Mouse (Mus musculus): ENCODE data around the gene Ctnna3. TPM values are rescaled to one million over a fixed set of nuclear protein-coding genes. Genes with fewer than 3 reads are reported as not detected.

Ctnna3 gene
- polyA plus RNA-seq, 1 experiment, result not detected

- no peak for TF ChIP-seq GATA1 (IDR thresholded peaks at IDR 0.05; ENCODE audit: low read length)
These were observed 7.9 kb upstream of the Ctnna3 start, which contains the start of gene Gm7075 for GRCm38 (mm10) chr10:63421739-63422735. Gene Gm7075 (minus strand): TSS chr10:63421789.

GRCm38 (mm10) chr10:63422736-63422992 is 7.2 kb upstream of the Ctnna3 start:
- no peak for TF ChIP-seq GATA1 (IDR thresholded peaks at IDR 0.05; ENCODE audit: low read length)

DNA sequence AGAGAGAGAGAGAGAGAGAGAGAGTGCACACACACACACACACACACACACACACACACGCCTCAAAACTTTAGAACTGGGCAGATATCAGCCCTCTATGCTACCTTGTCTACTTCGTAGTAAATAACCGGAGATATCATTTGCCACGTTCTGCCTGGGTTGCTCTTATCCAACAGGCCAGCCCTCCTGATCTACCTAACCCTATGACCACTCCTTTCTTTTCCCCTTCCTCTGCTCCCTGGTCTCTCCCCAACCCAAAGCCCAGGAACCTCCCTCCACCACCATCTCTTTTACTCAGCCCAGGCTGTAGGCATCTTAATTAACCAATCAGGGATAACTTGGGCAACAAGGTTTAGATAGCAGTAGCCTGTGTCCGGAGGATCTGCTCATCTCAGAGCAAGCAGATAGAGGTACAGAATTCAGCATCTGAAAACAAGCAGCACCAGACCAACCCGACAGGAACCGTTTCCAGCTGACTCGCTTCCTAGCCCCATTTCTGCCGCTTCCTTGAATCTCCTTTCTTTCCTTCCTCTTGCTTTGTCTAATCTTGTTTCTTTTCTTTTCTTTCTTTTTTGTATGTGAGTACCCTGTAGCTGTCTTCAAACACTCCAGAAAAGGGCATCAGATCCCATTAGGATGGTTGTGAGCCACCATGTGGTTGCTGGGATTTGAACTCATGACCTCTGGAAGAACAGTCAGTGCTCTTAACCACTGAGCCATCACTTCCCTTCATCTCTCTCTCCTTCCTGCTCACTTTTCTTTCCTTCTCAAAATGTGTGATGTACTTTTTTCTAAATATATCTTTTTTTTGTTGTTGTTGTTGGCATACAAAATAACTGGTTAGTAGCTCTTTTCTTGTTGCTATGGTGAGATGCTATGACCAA is 6.1 kb upstream of the Ctnna3 start:
- TF ChIP-seq GATA1 (IDR thresholded peaks at IDR 0.05; ENCODE audit: low read length), result no peak

GRCm38 (mm10) chr10:63424475-63424814 is 5.5 kb upstream of the Ctnna3 start:
- no peak for TF ChIP-seq GATA1 (IDR thresholded peaks at IDR 0.05; ENCODE audit: low read length)

GRCm38 (mm10) chr10:63427146-63427545 is 2.8 kb upstream of the Ctnna3 start:
- no peak for TF ChIP-seq GATA1 (IDR thresholded peaks at IDR 0.05; ENCODE audit: low read length)

- no peak for TF ChIP-seq GATA1 (IDR thresholded peaks at IDR 0.05; ENCODE audit: low read length)
These were observed 1.5 kb upstream of the Ctnna3 start for GRCm38 (mm10) chr10:63428243-63429022.

GRCm38 (mm10) chr10:63429023-63429340 is 916 bp upstream of the Ctnna3 start:
- TF ChIP-seq GATA1 (IDR thresholded peaks at IDR 0.05; ENCODE audit: low read length), result no peak

DNA sequence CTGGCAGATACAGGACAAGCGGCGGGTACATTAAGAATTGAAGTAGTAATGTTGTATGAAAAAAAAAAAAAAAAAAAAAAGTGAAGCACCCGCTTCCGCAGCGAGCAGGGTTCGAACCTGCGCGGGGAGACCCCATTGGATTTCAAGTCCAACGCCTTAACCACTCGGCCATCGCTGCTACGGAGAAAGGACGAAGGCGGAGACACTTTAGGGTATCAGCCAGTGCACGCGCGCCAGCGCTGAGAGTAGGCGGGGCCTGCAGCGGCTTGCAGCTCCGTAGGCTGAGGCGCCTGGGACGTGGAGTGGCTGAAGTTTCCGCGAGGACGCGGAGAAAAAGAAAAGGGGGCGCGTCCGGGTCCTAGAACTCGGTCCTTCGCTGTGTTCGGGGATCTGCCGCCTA is 518 bp upstream of the Ctnna3 start:
- TF ChIP-seq GATA1 (IDR thresholded peaks at IDR 0.05; ENCODE audit: low read length), result no peak

GRCm38 (mm10) chr10:63431221-63431736 is 1.4 kb downstream of the Ctnna3 start:
- no peak for TF ChIP-seq GATA1 (IDR thresholded peaks at IDR 0.05; ENCODE audit: low read length)

GRCm38 (mm10) chr10:63432099-63432498 is 2.2 kb downstream of the Ctnna3 start:
- no peak for TF ChIP-seq GATA1 (IDR thresholded peaks at IDR 0.05; ENCODE audit: low read length)

DNA sequence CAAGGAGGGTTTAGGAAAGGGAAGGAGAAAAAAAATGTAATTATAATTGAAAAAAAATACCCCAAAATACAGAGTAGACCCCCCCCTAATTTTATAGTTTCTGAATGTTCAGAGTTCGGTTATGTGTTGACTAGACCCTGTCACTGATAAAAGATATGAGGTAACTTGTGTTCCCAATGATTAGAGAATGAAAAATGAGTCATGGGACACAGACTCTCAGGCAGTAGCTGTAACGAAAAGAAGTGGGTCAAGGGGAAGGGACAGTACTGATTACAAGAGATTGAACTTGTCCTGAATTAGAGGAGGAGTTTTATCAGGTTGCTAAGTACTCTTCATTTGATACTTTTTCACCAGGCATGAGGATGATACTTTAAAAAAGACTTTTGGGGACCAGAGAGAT is 3.0 kb downstream of the Ctnna3 start:
- TF ChIP-seq GATA1 (IDR thresholded peaks at IDR 0.05; ENCODE audit: low read length), result no peak

DNA sequence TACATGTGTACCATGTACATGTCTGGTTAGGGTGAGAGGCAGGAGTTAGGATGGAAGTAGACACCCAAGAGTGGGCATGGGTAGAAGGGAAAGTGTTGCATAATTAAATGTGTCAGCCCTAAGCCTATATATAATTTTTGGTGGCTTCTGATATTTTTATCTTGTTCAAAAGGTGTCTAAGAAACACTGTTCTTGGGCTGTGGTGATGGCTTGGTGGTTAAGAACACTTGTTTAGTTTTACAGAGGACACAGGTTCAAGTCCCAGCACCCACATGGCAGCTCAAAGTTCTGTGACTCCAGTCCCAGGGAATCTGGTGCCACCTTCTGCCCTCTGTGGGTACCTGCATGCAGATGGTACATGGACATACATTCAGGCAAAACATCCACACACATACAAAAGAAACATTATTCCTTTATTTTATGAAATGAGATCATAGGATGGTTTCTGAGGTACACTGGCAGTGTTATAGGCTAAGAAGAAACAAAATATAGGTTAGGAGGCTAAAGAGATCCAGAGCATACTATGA is 8.9 kb downstream of the Ctnna3 start:
- TF ChIP-seq GATA1 (IDR thresholded peaks at IDR 0.05; ENCODE audit: low read length), result no peak

GRCm38 (mm10) chr10:63439694-63440228 is 9.9 kb downstream of the Ctnna3 start:
- no peak for TF ChIP-seq GATA1 (IDR thresholded peaks at IDR 0.05; ENCODE audit: low read length)

DNA sequence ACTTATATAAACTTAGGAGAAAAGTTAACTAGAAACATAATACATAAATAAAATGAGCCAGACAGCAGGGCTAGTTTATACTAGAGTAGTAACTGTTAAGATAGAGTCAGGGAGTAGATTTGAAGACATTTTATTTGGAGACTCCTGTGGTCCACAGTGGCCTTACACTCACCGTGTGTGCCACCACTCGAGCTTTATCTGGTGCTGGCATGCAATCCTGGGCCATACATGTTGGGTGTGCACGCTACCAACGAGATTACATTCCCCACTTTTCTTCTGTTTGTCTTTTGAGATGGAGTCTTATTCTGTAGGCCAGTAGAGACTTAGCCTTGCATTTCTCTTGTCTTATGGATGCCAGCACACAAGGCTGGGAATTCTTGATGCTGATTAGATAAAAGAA is 24.0 kb downstream of the Ctnna3 start:
- TF ChIP-seq GATA1 (IDR thresholded peaks at IDR 0.05; ENCODE audit: low read length), result no peak

All from G1E-ER4 (cell line).